Mouse (Mus musculus) megakaryocyte-erythroid progenitor cell, adult 5-6 weeks (primary cell): Measurements from ENCODE around the gene Babam2. TPM values are rescaled to one million over a fixed set of nuclear protein-coding genes. Genes with fewer than 3 reads are reported as not detected.

ENCODE experiments used
- ATAC-seq: replicated peaks from 2 replicates; pipeline ENCODE4 v1.8.0; 2016; ENCODE audit warnings: mild to moderate bottlenecking, inconsistent platforms; ENCODE audit not compliant: severe bottlenecking, poor library complexity, low FRiP score, low TSS enrichment
- total RNA-seq, 2 experiments: library from RNA; stranded (forward) in 1 of 2; stranded (reverse) in 1 of 2; fragments of 200-1000, 215-1000 nt in 1 of 2; fragments of >200 nt in 1 of 2; fragmentation: Nextera tagmentation in 1 of 2; gene quantifications; 2 replicates each; pipeline ENCODE4 v1.2.3; 2014 to 2017

The Babam2 gene
- total RNA-seq, 2 experiments from 2014 or later, result 50.5 to 82.0 TPM

- no peak for ATAC-seq
Observed at GRCm38 (mm10) chr5:32010056-32010455, 312.6 kb downstream of the Babam2 start.

DNA sequence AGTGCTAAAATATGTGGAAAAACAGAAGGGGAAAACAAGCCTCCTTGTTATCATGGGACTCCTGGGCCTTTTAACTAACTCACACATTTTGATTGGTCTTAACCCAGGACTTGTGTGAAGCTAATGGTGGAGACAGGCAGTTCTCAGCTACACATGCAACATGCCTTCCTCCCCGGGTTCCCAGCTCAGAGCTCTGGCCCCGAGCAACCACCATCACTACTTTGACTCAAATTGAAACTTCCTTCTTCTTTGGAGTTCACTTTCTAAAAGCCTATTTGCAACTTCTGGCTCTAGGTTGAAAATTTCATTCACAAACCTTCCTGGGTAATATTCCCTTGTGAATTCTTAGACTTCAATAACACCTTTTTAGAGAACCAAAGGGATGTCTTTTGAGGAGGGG lies 315.6 kb downstream of the Babam2 start:
- ATAC-seq, result no peak

DNA sequence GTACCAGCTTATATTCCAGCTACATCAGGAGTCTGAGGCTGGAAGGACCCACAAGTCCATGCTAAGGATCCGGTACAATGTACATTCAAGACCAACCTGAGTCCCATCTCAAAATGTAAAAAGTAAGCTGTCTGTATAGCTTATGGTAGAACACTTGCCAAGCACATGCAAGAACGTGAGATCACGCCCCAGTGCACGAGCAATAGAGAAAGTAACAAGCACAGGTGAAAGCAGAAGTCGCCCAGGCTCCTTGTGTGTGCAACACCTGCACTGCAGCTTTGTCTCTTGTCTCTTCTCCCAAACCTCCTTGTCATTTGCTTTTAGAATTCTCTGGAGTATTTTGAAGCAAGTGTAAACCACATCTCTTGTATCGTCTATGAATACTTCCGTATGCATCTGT lies 317.3 kb downstream of the Babam2 start:
- no peak for ATAC-seq

GRCm38 (mm10) chr5:32015949-32016478 lies 318.5 kb downstream of the Babam2 start:
- ATAC-seq, result peak; percentile 55; the same call in 1 of the 2 replicates

DNA sequence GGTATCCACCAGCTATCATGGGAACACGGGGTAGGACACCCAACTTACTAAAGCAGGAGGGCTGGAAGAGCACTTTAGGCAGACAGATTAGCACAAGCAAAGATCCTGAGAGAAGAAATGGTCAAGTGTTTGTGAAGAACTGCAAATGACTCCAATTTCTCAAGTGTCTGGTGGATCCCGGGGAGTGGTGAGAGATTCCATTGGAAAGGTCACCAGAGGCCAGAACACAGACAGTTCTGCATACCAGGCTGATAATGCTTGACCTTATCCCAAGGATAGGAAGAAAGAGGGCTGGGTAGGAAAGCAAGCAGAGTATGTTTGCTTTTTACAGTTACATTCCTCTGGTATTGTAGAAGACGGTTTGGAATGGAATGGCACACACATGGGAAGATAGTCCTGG lies 320.2 kb downstream of the Babam2 start:
- no peak for ATAC-seq

DNA sequence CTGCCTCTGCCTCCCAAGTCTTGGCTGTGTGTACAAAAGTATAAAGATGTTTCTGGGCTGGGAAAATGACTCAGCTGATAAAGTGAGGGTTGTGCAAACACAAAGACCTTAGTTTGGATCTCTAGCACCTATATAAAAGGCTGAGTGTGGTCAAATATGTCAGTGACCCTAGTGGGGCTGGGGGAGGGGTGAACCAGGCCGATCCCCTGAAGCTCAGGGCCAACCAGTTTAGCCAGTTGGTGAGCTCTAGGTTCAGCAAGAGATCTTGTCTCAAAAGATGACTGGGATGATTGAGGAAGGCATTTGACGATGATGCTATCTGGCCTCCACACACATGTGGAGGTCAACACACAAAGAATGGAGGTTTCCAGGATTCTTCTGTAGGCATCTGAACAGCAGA lies 320.8 kb downstream of the Babam2 start:
- no peak for ATAC-seq

DNA sequence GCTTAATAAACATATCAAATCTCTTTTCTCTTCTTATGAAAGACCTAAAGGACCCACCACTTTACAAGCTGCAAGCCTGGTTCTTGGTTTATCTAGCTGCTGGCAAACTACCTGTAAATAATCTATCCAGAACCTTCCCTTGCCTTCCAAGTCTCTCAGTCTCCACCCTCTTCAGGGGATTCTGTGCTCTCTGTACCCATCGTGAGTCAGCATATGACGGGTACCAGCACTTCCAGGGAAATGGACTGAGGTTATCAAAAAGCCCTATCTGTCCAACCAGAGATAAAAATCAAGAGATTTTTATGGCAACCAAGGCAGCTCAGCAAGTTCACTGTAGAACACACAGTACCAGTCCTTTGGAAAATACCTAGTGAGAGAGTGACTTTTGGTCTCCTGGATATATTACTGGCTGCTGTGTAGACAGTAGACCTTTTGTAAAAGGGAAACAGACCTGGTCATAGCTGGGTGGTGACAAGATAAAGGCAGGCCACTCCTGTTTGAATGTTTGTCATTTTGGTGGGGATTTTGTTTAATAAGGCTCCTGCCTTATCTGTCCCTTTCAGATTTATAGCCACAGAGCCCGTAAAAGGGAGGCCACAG lies 332.4 kb downstream of the Babam2 start:
- no peak for ATAC-seq

DNA sequence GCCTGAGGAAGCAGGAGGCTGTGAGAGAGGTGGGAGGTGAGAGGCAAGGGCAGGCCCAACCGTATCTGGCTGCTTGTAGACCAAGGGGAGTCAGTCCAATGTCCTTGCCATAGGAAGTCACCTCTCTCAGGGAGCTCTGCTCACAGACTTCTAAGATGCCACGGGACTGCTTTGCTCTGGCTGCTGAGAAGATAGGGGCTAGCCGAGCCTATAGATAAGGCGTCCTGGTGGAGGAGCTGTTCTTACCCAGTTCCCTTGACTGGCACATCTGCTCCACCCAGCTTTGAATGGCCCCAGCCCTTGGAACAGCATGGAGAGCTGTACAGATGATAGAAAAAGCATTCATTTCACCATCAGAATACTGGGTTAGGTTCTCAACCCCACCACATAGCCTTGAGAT lies 335.7 kb downstream of the Babam2 start:
- ATAC-seq, result peak; percentile 90

GRCm38 (mm10) chr5:32033621-32034020 lies 336.1 kb downstream of the Babam2 start:
- ATAC-seq, result no peak

DNA sequence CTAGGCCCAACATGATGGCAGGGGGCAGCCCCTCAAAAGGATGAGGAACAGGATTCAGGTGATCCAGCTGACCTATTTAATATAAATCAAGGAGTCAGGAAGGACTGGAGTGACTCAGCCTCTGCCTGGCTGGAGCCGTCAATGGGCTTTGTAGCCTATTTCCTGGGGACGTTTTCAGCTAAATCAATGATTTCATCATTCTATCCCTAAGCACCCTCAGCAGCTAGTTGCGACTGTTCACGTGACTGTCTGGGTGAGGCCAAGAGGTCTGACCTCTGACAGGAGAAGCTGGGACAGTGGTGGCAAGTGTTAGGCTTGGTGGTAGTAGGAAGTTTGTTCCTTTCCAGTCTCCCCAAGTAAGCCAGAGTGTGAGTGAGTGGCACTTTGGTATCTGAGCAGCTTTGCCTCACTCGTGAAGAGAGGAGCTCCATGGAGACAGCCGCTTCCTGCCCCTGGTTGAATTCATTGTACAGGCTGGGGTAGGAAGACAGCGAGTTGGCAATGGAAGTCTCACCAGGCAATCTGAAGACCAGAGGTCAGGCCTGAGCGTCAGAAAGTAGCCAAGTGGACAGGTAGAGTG lies 337.1 kb downstream of the Babam2 start:
- no peak for ATAC-seq

DNA sequence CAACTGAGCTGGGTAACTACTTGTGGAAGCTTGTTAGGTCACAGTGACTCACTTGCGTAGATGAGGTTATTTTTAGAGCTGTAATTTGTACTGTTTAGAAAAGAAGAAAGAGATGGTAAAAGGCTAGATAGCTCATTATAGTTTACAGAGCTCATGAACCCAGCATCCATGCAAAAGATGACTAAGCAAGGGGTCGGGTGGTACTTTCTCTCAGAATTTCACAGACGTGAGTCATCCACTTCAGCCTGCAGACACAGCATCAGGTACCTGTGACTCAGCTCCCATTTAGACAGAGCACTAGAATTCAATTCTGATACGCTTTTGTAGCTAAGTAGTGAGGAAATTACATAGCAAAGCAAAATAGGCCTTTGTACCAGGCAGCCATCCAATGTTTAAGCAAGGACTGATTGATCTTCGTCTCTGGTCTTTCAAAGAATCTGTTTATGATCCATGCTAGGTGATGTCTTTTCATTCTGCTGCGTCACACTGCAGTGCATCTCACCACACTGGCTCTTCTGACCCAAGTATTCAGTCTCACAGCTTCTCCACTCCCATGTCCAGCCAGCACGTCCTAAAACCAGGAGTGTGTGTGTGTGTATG lies 338.3 kb downstream of the Babam2 start:
- no peak for ATAC-seq

- ATAC-seq, result no peak
Observed at GRCm38 (mm10) chr5:32036896-32037295, 339.4 kb downstream of the Babam2 start.

DNA sequence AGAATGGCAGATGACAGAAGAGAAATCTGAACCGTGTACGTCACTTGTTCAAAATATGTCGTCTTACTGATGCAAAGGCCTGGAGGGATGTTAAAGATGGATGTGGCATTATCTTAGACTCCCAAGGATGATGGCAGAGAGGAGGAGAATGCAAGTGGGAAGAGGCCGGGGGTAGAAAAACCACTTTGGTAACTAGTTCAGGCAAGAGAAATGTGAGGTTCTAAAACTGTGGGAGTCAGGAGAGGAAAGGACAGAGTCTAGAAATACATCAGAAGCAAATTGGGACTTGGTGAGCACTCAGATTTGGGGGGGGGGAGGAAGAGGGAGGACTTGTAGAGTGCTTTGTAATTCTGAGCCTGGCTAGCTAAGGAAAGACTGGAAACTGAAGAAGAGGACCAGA lies 340.1 kb downstream of the Babam2 start:
- no peak for ATAC-seq

- no peak for ATAC-seq
Observed at GRCm38 (mm10) chr5:32038994-32039393, 341.5 kb downstream of the Babam2 start.

DNA sequence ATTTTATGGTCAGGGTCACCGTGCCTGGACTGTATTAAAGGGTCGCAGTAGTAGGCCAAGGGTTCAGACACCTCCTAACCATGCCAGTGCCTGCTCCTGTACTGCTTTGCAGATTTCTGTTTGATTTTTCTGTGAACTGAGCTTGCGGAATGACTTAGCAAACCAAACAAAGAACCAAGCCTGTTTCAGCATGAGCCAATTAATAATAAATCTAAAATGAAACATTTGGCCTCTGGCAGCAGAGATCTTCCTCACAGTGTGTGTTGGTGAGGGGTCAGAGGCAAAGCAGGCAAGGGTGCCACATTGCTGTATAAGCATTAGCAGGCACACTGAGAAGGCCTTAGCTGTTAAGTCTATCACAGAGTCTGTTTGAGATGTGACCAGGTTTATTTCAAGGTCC lies 342.0 kb downstream of the Babam2 start:
- ATAC-seq, result no peak

DNA sequence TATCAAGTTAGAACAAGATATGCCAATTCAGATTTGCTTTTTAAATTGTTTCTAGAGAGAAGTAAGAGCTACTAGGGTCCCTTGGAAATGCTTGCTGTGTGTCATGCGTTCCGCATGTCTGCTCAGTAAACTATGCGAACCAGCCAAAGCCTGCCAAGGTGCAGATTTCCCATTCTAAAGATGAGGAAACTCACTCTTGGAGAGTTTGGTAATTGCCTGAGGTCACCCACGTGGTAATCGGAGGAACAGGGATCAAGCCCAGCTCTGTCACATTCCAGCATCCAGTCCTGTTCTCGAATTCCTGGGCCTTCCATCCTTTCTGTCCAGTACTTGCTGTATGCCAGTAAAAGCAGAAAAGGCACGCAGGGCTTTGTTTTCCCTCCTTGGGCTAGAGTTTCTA lies 345.7 kb downstream of the Babam2 start:
- no peak for ATAC-seq

GRCm38 (mm10) chr5:32043996-32044395 lies 346.5 kb downstream of the Babam2 start:
- no peak for ATAC-seq

DNA sequence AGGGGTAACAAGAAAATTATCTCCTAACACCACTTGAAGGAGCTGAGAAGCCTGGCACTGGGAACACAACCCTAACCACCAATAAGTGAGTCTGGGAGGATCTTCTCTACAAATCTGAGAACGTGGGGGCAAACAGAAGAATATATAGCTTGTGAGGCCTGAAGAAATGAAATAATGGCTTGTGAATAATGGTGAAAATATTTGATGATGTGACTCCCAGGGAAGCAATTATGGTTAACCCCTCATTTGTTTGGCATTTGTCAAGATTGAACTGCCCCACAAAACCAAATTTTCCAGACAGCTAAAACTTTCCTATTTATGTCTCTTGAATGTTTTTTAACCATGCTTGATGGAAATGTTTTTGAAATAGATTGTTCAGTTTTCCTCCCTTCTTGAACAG lies 354.4 kb downstream of the Babam2 start:
- ATAC-seq, result no peak

- ATAC-seq, result no peak
Observed at GRCm38 (mm10) chr5:32052467-32052866, 355.0 kb downstream of the Babam2 start.

- no peak for ATAC-seq
Observed at GRCm38 (mm10) chr5:32053476-32053875, 356.0 kb downstream of the Babam2 start.

DNA sequence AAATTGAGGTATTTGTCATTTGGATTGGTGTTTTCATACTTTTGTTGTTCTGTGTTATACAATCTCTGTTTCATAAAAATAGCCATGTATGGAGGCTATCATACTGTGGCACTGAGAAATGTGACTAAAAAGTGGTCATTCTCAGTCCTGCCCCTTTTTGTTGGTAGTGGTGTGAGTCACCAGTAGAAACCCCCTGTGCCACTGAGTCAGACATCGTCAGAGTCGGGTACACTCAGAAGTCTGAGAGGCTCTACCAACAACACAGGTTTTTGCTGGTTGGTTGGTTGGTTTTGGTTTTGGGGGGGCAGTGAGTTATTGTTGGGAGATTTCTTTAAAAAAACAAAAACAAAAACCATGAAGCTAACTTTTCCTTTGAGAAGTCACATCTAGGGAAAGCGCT lies 358.2 kb downstream of the Babam2 start:
- ATAC-seq, result no peak
